Mouse (Mus musculus) ES-CJ7 (cell line): ENCODE measurements around the gene Tef.

Source experiments
- DNase-seq: peaks from one replicate; pipeline ENCODE4 v3.0.0; 2011; ENCODE audit warnings: low read depth, low spot score

Tef gene

GRCm38 (mm10) chr15:81848301-81848700 is 46.1 kb downstream of the Tef start:
- DNase-seq = peak; percentile 88

DNA sequence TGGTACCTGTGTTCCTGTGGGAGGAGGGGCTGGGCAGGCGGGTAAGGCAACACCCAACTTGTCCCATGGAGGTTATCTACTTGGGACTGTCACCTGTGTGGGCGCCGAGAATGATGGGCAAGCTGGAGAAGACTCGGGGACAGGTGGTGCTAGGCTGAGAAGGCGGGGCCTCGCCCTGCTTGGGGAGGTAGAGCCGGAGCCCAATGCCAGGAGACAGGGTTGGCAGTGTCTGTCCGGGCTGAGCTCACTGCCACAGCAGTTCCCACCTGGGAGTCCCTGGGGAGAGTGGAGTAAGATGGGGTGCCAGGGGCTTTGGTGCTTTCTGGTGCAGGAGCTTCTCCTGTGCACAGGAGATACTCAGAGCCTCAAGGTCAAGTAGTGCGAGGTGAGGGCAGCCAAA is 46.9 kb downstream of the Tef start:
- DNase-seq = no peak

DNA sequence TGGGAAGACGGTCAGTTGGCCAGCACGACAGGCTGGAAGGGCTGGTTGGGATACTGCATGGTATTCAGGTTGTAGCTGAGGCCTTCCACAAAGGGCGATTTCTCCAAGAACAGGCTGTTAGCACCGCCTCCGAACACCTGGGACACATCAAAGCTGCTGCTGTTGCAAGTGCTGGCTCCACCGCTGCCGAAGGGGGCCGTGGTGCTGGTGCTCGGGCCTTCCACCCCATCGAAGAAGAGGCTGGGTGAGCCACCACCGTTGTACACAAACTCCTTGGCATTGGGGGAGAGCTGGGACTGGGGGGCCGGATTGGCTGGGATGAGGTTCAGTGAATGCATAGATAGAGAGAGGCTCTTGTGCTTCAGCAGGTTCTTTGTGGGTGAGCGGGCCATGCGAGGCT is 48.5 kb downstream of the Tef start:
- no peak for DNase-seq

DNA sequence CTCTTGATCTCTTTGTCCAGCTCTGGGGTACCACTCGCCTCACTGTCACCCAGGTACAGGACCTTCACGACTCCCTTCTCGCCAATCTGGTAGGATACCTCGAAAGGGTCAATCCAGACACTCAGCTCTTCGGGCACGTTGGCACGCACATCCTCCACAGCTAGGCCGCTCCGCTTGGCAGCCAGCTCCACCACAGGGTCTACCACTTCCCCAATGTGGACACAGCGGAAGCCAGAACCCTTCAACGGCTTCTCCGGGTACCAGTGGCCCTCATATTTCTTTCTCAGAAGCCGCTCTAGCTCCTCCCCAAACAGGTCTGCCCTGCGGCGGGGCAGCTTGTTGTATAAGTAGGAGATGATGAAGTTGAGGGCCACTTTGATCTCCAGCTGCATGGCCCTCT is 49.2 kb downstream of the Tef start:
- no peak for DNase-seq

DNA sequence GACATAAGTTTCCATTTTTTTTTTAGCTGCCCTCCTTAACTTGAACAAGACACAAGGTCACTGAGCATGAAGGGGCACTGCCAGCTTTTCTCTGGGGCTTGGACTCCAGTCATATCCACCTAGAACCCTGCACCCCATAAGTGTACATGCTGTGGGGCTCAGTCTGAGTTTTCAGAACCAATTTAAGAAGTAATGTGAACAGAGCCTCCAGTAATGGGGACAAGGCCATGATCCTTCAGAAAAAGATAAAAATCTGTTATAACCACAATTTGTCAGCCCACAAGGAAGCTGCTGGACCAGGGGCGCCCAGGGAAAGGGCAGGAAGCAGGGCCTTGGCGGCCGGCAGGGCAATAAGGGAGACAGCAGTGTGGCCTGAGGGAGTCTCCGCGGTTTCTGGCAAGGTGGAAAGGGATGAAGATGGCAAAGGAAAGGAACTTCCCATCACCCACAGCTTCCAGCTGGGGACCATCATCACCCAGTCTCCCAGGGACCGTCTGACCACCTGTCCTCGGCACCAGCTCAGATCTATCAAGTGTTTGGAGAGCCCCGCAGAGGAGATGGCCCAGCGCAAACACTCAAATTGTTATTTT is 50.3 kb downstream of the Tef start:
- no peak for DNase-seq

GRCm38 (mm10) chr15:81853081-81853480 is 50.9 kb downstream of the Tef start:
- DNase-seq = no peak

- peak; percentile 96 for DNase-seq
These were observed 54.0 kb downstream of the Tef start for GRCm38 (mm10) chr15:81856030-81856790.

DNA sequence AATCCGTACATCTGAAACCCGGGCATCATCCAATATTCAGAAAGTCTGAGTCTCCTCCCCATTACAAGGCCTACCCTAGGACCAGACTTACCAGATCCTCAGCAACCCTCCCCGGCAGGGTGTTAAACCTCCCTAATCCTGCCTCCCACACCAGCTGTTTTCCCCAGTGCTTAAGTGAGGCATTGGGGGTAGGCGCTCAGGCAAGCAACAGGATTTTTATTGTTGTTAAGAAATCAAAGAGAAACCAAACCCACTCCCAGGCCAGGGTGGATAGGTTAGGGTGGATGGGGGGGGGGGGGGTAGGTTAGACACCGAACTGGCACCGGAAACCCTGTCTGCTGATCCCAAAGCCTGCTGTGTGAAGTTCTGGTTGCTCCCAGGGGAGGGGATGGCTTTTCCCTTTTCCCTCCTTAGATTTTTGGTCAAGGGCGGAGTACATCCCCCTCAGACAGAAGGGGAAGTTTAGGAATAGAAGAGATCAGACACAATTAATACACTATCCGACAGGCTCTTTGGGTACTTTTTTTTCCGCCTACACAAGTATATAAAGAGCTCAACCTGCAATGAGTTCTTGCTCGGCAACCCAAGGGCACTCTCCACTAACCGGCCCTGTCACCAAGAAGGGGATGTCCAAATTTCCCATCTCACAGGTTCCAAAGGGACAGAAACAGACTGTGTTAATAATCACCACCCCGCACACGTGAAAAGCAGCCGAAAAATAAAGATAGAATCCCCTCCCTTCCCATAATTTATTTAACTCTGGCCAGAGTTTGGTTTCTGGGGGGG is 54.9 kb downstream of the Tef start:
- no peak for DNase-seq

DNA sequence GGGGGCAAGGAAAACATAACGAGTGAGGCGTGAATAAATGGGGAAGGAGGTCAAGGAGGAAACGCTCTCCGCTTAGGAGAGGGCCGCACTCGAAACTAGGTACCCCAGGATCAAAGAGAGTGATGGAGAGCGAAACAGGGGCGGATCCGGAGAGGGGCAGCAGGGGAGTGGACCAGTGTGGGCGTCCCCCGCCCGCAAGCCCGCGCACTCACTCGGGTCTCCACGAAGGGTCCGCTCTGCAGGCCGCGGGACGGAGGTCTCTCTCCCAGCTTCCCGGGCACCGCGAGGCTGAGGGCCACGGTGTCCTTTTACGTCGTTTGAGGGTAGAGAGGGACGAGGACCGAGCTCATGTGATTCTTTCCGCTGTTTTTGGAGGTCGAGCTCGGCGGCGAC is 55.5 kb downstream of the Tef start:
- DNase-seq = no peak

DNA sequence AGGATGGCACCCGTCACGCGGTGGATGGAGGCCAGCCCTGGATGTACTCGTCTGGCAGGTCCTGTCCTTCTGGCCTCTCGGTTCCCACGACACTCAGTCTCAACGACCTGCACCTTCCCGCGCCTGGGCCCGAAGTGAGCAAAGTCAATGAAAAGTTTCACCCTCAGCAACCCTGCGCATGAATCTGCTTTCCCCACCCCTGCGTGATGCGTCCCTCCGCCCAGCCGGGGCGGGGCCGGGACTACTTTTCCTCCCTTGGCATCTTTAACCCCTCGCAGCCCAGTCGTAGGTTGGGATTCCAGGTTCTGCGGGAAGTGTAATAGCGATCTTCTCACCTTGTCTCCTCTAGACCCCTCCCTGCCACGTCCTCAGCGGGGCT is 55.9 kb downstream of the Tef start:
- DNase-seq = peak; percentile 91

GRCm38 (mm10) chr15:81858517-81859329 is 56.5 kb downstream of the Tef start, which contains the start of gene Tob2:
TSS of gene Tob2 (minus strand) at chr15:81858796.
- peak; percentile 44 for DNase-seq

DNA sequence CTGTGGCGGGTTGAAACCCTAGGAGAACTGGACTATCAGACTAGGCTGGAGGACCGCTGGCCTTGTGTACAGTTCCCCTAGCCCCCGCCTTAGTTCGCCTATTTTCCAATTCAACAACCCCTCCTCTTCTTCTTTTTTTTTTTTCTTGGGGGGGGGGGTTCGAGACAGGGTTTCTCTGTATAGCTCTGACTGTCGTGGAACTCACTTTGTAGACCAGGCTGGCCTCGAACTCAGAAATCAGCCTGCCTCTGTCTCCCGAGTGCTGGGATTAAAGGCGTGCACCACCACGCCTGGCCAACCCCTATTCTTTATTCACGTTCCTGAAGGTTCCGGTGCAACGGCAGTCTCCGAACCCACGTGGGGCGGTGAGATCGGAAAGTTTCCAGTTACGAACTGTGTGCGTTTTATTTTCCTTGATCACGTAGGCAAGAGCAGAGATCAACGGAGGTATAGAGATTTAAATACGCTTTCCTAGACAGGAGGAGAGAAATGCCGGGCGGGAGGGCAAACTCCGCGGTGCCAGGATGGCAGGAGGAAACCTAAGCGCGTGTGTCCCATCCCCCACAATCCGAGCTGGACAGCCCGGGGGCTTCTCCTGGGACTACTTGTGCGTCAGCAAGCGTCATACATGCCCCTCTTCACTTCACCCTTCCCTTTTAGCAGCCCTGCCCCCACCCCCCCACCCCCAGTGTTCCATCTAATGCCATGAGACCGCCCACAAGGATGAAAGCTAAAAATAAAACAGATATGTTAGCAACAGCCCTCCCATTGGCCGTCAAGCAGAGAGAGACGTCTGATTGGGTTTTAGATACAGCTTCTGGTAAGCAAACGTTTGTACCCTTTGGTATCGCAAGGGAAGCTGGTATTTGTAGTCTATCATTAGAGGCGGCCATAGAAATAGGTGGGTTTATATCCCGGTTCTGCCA is 57.4 kb downstream of the Tef start:
- peak; percentile 72 for DNase-seq

DNA sequence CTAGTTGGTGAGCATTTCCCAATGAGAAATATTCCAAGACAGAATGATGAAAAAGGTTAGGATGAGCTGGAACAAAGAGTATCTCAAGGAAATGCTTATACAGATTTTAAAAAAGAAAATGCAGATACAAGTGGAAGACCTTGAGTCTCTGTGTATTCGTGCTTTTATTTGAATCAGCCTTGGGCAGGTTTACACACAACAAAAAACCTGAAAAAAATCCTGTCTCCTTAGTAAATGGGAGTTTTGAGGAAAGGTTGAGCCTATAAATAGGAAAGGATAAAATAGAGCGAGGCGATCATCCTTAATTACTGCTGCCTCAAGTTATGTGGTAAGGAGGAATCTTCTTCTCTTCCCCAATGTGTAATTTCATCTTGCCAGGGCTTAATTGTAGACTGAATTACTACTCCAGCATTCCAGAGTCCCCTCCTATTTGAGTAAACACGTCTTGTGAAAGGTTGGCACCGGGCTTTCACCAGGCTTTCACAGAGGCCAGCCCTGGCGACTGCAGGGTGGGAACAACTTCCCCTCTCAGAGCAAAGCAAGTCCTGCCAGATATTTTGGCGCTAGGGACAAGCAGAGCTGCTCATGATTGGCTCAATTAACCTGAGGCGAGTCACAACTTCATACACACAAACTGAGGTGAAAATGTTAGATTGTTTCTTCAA is 58.4 kb downstream of the Tef start:
- no peak for DNase-seq

DNA sequence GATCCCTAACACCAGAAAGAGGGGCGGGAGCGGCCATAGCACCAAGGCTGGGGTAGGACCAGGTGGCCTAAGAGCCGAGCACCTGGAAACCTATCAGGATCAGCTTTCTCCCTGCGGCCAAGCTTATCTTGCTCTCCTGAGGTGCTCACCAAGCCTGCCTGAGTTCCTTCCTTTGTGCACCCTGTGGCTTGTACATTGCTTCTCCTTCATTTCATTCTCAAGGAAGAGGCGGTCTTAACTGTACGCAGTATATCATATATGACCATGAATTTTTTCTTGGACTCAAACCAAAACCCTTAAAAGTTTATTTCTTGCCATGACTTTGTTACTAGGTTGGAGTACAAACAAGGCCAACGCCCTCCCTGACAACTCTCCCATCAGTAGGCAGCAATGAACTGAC is 62.0 kb downstream of the Tef start:
- no peak for DNase-seq

DNA sequence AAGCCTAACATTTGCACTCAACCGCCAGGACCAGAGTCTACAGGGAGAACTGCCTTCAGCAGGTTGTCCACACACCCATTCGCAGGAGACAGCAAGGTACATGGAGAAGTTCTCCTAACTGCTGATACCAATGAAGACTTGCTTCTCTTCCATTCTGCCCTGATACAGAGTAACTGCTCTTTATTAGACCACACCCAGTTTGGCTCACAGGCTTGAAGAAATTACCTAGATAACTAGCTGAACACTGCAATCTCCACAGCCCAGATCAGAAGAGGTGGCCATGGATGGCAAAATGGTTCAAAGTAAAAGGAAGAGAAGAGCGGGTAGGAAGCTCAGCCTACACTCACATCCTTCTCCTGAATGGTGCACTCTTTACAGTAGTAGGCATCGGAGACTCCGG is 67.8 kb downstream of the Tef start:
- no peak for DNase-seq

GRCm38 (mm10) chr15:81871604-81872261 is 69.5 kb downstream of the Tef start, which contains the start of gene Phf5a:
TSS of gene Phf5a (minus strand) at chr15:81871911.
- peak; percentile 97 for DNase-seq

GRCm38 (mm10) chr15:81872262-81873136 is 70.3 kb downstream of the Tef start, which contains the start of gene Aco2:
TSS of gene Aco2 (plus strand) at chr15:81872309.
- DNase-seq = peak; percentile 99
